Mouse (Mus musculus) regulatory T cell (primary cell): ENCODE measurements around the gene 1600002K03Rik.
"Not testable (repeated sequence)": the region's sequence is repeated elsewhere in the genome, so short reads cannot be mapped to it uniquely, and the experiment has no call there.

Source experiments
- in situ Hi-C: fragments of 300-600 bp; cut with MboI, MseI; formaldehyde crosslinking; loops from one replicate; pipeline ENCODE4 v1.15.1; 2025; ENCODE audit warnings: high pct_unique_total_duplicates

The 1600002K03Rik gene

GRCm38 (mm10) chr10:80186649-80187048 is 13.9 kb downstream of the 1600002K03Rik start:
- in situ Hi-C loops = no loop called here

- in situ Hi-C loops = no loop called here
These were observed 15.0 kb downstream of the 1600002K03Rik start for GRCm38 (mm10) chr10:80187739-80188138.

- in situ Hi-C loops = no loop called here
These were observed 15.8 kb downstream of the 1600002K03Rik start for GRCm38 (mm10) chr10:80188453-80189024.

- in situ Hi-C loops = loop anchor here (10.0 kb wide), 1 partner anchor 835 kb away; the partner anchor contains the start of gene Diras1
These were observed 17.3 kb downstream of the 1600002K03Rik start for GRCm38 (mm10) chr10:80189999-80190398.

- in situ Hi-C loops = loop anchor here (10.0 kb wide), 1 partner anchor 834 kb away; the partner anchor contains the start of gene Diras1
These were observed 17.8 kb downstream of the 1600002K03Rik start for GRCm38 (mm10) chr10:80190491-80191051.

GRCm38 (mm10) chr10:80193976-80194375 is 21.2 kb downstream of the 1600002K03Rik start:
- in situ Hi-C loops = loop anchor here (10.0 kb wide), 1 partner anchor 831 kb away; the partner anchor contains the start of gene Diras1

- in situ Hi-C loops = loop anchor here (10.0 kb wide), 1 partner anchor 830 kb away; the partner anchor contains the start of gene Diras1
These were observed 21.7 kb downstream of the 1600002K03Rik start for GRCm38 (mm10) chr10:80194441-80194840.

- in situ Hi-C loops = loop anchor here (10.0 kb wide), 1 partner anchor 829 kb away; the partner anchor contains the start of gene Diras1
These were observed 23.4 kb downstream of the 1600002K03Rik start for GRCm38 (mm10) chr10:80196167-80196566.

- in situ Hi-C loops = loop anchor here (10.0 kb wide), 1 partner anchor 828 kb away; the partner anchor contains the start of gene Diras1
These were observed 24.2 kb downstream of the 1600002K03Rik start for GRCm38 (mm10) chr10:80196778-80197581.

- in situ Hi-C loops = loop anchor here (10.0 kb wide), 1 partner anchor 825 kb away; the partner anchor contains the start of gene Diras1
These were observed 26.8 kb downstream of the 1600002K03Rik start for GRCm38 (mm10) chr10:80199440-80200008.

GRCm38 (mm10) chr10:80200485-80200884 is 27.7 kb downstream of the 1600002K03Rik start:
- in situ Hi-C loops = no loop called here

GRCm38 (mm10) chr10:80204055-80204454 is 31.3 kb downstream of the 1600002K03Rik start:
- in situ Hi-C loops = no loop called here

- in situ Hi-C loops = no loop called here
These were observed 34.5 kb downstream of the 1600002K03Rik start for GRCm38 (mm10) chr10:80207201-80207600.

- in situ Hi-C loops = no loop called here
These were observed 34.9 kb downstream of the 1600002K03Rik start for GRCm38 (mm10) chr10:80207676-80208075.

- in situ Hi-C loops = no loop called here
These were observed 35.5 kb downstream of the 1600002K03Rik start for GRCm38 (mm10) chr10:80208248-80208647.

- in situ Hi-C loops = no loop called here
These were observed 36.2 kb downstream of the 1600002K03Rik start for GRCm38 (mm10) chr10:80208841-80209371.

GRCm38 (mm10) chr10:80211547-80212103 is 38.9 kb downstream of the 1600002K03Rik start:
- in situ Hi-C loops = not testable (repeated sequence)

GRCm38 (mm10) chr10:80215048-80215772 is 42.5 kb downstream of the 1600002K03Rik start:
- in situ Hi-C loops = no loop called here

GRCm38 (mm10) chr10:80220676-80221075 is 47.9 kb downstream of the 1600002K03Rik start:
- in situ Hi-C loops = no loop called here

GRCm38 (mm10) chr10:80223137-80223536 is 50.4 kb downstream of the 1600002K03Rik start:
- in situ Hi-C loops = not testable (repeated sequence)
